Mouse (Mus musculus) hindlimb bud, embryonic 11.5 days (tissue): ENCODE results near the gene Igsf9b.

Experiments
- DNase-seq: peaks from one replicate; pipeline ENCODE4 v3.0.0-alpha.2; 2012; ENCODE audit warnings: low read depth, low spot score; ENCODE audit errors: extremely low spot score

Gene Igsf9b

DNA sequence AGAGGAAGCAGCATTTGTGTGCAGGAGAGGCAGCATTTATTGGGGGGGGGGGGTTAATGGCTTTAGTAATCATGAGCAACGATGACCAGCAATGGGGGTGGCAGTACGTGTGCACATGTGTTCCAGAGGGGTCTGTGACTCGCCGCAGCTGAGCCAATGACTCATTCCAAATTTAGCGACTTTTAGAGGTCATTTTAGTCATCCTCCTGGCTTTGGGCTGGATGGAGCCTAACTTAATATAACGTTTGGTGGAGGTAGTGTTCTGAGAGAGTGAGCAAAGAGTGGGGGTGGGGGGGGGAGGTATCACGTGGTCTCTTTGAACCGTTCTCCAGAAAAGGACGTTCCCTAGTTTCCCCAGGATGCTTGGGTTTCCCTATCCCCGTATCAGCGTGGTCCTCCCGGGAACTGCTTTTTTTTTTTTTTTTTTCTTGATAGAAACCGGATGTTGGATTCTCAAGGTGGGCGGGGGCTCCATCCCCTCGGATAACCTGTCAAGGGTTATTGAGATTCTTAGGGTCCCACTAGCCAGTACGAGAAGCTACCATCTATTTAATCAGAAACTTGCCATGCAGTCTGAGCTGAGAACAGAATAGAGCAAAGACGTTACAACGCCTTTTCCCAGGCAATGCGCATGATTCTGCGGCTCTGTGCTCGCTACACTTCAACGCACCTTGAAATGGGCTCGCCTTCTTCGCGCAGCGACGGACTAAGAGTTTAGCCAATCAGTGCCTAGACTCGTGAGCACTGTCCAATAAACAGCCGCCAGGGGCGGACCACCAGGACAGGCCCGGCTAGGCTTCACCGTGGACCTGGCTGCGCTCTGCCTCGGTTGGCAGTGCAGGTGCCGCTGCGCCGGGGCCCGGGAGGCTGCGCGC, at the start of gene Igsf9b:
TSS of gene Igsf9b (plus strand) at position 794 of the 875 bp plus-strand sequence.
- DNase-seq: peak; percentile 95

DNA sequence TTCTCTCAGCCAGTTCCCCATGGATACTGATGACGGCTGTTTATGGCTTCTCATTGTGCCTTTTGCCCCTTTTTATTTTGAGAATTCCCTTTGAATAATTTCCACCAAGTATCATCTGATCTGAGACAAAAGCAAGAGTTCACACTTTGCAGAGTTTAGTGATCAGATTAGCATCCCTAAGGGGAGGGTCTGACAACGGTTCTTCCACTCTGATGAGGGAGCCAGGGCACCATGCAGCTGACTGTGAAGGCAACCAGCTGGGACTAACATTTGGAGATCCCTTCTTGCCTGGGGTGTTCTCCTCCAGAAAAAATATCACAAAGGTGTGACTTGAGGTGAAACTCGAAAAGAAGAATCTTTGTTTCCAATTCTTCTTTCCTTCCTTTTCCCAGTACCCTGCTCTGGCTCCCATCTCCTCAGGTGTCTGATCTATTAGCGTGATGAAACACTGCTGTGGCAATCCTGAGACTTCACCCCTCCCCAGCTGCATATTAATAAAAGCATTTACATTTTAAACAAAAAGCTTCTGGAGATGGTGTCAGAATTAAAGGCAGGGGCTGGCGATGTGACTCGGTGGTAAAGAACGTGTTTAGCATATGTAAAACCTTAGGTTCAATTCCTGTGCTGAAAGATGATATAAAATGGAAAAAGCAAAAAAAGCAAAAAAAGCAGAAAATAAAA, 46.8 kb upstream of the Igsf9b start:
- DNase-seq: no peak

DNA sequence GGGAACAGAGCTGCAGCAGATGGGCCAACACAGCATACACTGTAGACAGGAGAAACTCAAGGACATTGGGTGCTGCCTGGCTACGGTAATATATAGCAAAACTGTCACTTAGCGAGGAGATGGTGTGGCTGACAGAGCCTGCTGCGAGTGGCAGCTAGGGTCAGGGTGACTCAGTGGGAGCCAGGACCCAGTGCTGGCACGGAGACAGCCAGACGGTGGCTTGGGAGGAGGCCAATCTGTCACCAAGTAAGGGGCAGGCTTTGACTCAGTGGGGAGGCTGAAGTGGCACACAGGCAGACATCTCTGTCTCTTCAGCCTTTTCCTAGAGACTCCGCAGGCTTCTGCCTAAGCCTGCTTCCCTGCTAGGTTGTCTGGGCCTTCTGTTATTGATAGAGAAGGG, 42.5 kb upstream of the Igsf9b start:
- DNase-seq: no peak

DNA sequence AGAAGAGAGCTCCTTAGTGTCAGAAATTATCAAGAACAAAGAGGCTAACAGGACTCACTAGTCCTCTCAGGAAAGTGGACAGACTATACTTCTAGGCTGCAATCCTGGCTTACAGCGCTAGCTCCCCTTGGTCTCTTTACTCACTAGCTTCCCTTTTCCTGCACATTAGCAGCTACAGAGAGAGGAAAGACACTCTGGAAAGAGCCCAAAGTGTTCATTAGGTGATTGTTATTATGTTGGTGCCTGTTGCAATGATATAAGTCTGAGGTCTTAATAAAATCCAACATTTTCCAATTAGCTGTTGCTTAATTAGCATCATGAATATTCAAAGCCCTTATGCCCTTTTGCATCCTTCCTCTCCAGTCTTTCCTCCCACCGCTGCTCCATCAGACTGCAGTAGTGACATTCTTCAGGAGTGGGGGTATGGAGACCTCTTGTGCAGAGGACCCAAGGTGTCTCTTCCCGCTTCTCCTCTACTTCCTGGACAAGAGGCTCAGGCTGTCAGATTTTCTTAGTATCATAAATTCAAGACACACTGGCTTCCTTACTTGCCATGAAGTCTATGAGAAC, 38.5 kb upstream of the Igsf9b start:
- no peak for DNase-seq

DNA sequence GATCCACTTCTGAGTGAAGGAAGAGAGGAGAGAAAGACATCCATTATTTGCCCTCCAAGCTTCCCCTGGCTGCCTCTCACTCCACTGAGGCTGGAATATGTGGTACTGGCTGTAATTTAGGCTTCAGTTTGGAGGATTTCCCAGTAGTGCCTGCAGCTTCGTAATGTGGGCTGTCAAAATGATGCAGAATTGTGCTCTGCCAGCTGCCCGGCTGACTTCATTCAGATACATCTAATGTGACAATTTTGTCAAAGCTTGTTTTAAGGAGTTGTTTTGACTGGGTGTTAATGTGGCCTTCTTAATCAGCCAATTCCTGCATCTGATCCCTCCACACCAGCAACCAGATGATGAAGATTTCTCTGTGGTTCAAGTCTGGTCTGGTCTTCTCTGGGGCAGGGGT, 37.1 kb upstream of the Igsf9b start:
- no peak for DNase-seq

DNA sequence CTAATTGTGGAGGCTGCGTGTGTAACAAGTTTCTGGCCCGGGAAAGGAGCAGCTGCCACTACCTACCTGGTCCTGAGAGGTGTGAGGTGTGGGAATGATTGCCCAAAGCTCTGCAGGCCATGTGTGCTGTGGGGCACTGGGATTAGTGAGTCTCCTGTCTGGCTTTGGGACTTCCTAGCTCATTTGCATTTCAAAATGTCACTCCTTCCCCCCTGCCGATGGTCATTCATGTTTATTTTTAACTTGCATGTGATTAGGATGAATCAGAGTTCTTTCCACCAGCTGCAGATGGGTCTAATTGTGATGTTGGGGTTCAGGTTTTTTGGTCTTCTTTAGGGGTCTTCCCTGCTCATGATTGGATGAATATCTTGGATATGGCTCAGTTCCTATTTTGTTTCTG, 34.0 kb upstream of the Igsf9b start:
- DNase-seq: no peak

DNA sequence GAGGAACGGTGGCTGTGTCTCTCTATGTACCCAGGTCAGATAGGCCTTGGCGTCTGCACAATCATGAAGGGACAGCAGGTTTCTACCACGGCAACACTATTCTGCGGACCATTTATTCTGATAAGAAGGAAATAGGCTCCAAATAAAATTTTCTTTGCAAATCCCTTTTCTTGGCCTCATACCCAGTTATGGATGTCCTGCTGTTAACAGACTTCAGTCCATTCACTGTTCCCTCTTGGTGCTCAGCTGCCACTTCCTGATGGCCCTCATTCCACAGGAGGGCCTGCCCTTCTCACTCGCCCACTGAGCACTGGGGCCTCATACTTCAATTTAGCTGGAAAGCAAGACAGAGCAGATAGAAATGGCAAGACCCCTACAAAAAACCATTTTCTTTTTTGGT, 31.1 kb upstream of the Igsf9b start:
- DNase-seq: no peak

DNA sequence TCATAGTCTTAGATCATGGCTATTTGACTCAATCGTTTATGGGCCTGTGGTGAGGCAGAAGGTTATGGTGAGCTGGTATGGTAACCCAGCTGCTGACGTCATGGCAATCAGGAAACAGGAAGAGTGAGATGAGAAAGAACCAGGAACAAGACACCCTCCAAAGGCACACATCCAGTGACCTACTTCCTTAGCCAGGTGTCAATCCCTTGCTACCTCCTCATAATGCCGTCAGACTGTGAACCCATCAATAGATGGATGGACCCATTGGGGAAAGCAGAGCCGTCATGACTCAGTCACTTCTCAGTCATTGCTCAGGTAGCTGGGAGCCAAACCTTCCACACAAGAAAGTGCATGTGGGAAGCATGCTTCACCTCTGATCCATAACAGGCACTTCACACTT, 30.5 kb upstream of the Igsf9b start:
- no peak for DNase-seq

DNA sequence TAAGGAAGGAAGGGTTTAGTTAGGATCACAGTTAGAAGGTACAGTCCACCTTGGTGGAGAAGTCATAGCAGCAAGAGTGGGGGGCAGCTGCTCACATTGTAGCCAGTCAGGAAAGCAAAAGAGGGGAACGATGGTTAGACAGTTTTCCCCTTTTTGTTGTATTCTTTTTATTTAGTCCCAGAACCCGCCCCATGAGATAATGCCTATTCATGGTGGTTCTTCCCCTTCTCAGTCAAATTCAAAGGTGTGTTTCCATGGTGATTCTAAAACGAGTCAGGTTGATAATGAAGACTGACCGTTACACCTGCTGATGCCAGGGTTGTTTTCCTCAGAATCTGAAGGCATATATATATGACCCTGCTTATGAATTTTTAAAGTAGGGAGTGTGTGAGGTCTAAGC, 29.7 kb upstream of the Igsf9b start:
- DNase-seq: no peak

DNA sequence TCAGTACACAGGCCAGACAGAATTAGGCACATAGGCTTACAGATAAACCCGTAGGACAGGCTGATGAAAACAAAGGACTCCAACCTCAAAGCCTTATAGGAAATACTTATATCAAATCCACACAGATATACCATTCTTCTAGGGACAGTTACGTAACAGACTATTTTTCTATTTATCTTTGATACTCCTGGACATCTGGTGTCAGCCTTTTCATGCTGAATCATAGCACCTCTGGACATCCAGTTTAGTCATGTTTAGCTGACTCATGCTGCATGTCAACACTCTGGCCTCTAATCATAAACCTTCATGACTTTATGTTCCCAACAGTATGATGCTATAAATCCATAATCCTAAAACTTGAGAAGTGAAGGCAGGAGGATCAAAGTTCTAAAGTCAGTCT, 29.1 kb upstream of the Igsf9b start:
- no peak for DNase-seq

DNA sequence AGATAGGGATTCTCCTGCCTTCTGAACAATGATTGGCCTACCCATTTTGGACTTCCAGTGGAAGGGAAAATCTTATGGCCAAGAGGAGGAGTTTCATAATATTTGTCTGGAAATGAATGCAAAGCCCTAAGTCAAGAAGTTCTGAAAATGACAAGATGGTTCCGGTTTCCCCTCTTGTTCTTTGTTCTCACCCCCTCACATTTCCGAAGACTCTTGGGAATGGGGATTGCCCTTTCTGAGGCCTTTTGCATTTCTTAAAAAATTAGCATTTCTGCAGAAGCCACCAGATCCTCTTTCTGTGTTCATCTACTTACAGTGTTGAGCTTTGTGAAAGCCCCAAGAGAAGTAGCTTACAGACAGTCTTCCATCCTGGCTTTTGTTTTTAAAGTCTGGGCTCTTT, 27.1 kb upstream of the Igsf9b start:
- DNase-seq: no peak

DNA sequence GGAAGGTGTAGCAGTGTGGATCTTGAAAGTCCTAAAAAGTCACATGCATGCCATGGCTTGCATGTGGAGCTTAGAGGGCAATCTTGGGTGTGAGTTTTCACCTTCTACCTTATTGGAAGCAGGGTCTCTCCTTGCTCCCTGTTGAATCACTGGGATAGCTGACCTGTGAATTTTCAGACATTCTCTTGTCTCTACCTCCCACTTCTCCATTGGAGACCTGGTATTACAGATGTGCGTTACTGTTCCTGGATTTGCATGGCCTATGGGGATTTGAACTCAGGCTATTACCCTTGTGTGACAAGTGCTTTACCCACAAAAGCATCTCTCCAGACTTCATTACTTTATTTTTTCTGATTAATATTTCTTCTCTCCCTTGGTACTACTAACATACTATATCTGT, 26.1 kb upstream of the Igsf9b start:
- no peak for DNase-seq

DNA sequence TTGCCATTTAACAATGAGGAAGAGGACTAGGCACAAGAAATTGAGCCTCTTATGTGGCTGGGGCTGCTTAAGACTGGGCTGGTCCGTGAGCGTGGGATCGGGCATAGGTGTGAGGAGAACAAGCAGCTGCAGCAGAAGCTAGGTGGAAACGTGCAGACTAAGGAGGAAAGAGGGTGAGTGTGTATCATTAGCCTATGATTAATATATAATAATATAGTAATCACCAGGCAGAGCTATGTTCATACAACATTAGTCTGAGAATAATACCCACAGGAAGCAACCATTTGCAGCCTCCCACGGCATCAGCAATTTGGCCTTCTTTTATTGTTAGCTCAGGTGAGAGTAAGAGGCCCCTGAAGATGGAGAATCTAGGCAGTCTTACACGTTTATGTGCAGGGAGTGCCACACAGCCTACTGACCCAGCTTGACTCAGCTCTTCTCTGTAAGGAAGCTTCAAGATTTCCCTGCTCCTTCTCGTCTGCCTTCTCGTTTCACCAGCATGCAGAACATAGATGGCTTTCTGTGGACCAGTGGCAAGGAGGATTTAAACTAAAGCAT, 22.6 kb upstream of the Igsf9b start:
- DNase-seq: no peak

DNA sequence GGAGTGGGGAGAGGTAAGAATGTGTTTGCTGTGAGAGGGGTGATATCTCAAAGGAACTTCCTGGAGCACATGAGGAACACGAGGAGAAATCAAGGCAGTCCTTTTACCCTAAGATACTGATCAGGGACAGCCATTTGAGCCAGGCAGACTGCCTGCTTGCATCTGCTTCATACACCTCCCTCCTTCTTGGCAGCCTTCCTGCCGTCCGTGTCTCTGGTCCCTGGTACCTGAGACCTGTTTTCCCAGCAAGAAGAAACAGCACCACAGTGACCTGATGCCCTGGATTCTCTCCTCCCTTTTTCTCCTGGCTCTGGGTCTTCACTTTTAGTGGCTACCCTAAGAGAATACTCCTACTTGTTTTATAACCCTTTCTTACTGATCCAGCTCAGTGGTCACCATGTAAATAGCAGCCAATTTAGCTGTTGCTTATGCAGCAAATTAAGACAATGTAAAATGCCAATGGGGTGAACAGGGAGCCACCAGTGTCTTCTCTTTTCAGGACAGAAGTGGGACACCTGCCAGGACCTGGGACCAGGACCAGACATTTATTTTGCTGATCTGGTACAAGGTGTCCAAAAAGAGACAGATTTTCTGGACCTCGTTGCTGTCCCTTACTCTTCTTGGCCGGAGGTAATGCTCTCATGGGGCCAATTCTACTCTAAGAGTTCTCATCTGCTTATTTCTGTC, 21.5 kb upstream of the Igsf9b start:
- DNase-seq: no peak

DNA sequence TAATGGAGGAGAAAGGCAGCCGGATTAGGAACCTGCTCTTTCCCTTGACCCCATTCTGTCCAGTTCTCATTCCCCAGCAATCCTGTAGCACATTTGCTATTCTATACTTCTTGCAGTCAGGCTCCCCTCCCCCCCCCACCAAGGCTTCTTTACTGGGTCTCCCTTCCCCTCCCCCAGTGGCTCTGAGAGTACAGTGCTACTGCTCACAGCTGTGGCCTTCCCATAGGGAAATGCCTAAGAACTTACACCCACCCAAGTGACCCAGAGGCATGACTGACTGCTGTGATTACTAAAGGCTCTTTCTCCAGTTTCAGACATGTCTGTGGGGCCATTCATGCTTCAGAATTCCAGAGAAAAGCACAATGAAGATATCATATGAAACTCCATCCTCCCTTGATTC, 20.0 kb upstream of the Igsf9b start:
- DNase-seq: no peak

DNA sequence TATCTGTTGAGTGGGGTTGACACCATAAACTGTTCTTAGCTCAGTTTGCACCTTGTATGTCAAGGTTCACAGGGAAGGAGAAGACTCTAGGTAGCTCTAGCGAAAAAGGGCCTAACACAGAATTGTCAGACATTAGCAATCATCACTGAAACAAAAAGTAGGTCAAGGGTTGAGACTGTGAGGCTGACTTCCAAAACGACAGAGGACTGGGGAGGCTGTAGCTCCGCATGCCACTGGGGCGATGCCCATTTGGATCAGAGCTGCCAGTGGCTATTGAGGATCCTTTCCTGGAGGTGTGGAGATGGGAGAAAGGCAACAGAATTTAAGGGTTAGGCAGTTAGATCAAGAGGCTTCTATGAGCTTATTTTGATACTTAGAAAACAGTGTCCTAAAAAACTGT, 18.0 kb upstream of the Igsf9b start:
- DNase-seq: no peak

DNA sequence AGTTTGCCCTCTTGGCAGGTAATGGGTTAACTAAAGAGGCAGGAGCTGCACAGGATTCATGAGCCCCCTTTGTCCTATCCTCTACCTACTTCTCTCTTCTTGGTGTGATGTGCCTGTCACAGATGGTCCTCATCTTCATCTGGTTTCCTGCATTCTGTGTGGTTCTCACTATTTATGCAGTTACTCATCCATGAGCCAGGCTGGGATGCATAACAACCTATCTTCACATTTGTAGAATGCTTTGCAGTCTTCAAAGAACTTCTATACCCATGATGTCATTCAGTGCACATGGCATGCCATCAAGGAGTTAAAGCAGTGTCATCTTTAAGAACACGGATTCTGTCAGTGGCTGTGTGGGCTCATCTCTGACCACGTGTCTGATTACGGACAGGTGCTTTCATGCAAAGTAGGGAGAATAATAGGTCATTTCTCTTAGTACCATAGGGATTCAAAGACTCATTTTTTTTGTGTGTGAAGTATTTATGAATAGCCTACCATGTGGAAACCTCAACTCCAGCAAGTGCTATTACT, 13.2 kb upstream of the Igsf9b start:
- DNase-seq: no peak

DNA sequence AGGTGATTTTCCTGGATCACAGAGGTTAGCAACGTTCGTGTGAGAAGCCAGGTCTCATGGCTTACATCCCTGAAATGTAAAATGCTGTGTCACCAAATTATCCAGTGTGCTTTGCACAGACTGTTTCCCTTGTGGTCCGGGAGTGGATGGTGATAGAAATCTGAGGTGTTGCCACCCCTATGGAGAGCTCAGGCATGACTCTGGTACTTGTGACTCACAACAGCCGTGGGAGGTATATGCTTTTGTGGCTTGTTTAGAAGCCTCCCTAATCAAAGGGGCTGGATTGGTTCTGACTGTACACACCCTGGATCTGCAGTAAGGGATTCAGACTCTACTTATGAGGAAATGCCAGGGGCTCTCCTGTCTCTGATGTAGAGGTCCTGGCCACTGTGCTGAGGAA, 12.7 kb upstream of the Igsf9b start:
- no peak for DNase-seq

DNA sequence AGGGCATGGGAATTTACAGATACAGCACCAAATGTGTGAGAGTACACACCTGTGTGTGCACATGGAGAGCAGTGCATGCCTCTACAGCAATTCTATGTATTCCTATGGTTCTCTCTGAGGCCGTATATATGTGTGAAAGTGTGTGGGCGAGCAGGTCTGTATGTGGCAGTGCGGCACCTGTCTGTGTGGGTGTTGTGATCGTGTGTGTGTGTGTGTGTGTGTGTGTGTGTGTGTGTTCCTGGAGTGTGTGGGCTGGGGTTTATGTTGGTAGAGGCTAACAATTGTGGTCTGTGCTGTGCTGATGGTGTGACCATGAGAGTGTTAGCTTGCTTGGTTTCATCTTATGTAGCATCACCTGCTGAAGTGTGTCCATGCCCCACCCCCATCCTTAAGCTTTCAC, 12.1 kb upstream of the Igsf9b start:
- DNase-seq: no peak

DNA sequence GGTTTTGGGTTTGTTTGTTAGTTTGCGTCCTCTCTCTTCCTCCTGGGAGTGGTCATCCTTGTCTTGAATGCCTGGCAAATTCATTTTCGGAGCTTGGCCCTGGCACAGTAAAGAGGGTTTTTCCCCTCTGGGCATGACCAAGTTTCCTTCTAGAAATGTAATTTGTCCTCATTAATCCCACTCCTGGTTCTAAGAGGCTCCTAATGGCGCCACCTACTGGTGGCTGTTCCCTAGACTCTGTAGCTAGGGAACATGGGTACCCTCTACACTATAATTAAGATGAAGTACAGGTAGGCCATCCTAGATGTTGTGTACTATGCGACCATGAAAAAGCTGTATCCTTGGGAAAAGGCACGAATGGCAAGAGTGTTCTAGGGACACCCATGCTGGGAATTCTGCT, 11.6 kb upstream of the Igsf9b start:
- peak; percentile 37 for DNase-seq

DNA sequence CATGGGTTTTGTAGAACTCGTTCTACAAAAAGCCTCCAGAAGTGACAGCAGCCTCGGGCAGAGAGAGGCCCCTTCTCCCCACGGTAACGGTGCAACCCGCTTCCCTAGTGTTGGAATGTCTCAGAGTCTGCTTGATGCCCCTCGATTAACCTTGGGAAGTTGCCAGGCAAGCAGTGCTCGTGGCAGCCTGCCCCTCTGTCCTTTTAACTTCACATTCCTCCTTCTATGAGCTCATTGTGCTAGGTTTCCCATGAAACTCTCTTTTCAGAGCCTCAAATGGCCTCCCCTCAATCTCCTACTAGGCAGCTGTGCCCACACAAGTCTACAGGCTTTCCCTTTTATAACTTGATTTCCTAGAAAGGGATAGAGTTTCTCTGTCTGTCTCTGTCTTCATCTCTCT, 10.6 kb upstream of the Igsf9b start:
- DNase-seq: no peak
